Mouse (Mus musculus) embryonic facial prominence, embryonic 13.5 days (tissue): ENCODE measurements around the gene Cd52. TPM values are rescaled to one million over a fixed set of nuclear protein-coding genes. Genes with fewer than 3 reads are reported as not detected.

Experiments
- ATAC-seq: fragments of 200-750 bp; cut with Nextera tagmentation; 2 replicates; pipeline ENCODE4 v1.8.0; 2017; ENCODE audit warnings: low read depth; ENCODE audit not compliant: insufficient number of reproducible peaks, insufficient read depth, low FRiP score, low TSS enrichment
- H3K27ac ChIP-seq: fragments of 300-500 bp; sonication (generic); 2 replicates; pipeline ENCODE4 v1.5.1; 2015; ENCODE audit warnings: moderate library complexity, mild to moderate bottlenecking, inconsistent platforms
- H3K27me3 ChIP-seq: fragments of 300-500 bp; sonication (generic); 2 replicates; pipeline ENCODE4 v1.6.1; 2015; ENCODE audit warnings: mild to moderate bottlenecking, inconsistent platforms
- H3K36me3 ChIP-seq: fragments of 300-500 bp; sonication (generic); 2 replicates; pipeline ENCODE4 v1.6.1; 2015; ENCODE audit warnings: mild to moderate bottlenecking, inconsistent platforms
- H3K4me1 ChIP-seq: fragments of 300-500 bp; sonication (generic); 2 replicates; pipeline ENCODE4 v1.6.1; 2015; ENCODE audit warnings: inconsistent platforms
- H3K4me2 ChIP-seq: fragments of 300-500 bp; sonication (generic); 2 replicates; pipeline ENCODE4 v1.6.1; 2015; ENCODE audit warnings: moderate library complexity, mild to moderate bottlenecking, inconsistent platforms
- H3K4me3 ChIP-seq: fragments of 300-500 bp; sonication (generic); 2 replicates; pipeline ENCODE4 v1.5.1; 2015; ENCODE audit warnings: mild to moderate bottlenecking, inconsistent platforms
- H3K9ac ChIP-seq: fragments of 300-500 bp; sonication (generic); 2 replicates; pipeline ENCODE4 v1.6.1; 2015; ENCODE audit warnings: mild to moderate bottlenecking, inconsistent platforms
- H3K9me3 ChIP-seq: fragments of 300-500 bp; sonication (generic); 2 replicates; pipeline ENCODE4 v1.6.1; 2016; ENCODE audit warnings: inconsistent platforms
- WGBS: fragments of 180-500 bp; shearing (Covaris S2); methylation state at CpG from one replicate; pipeline ENCODE4 v1.1.7; 2015; ENCODE audit warnings: mixed read lengths; 5-methylcytosine and 5-hydroxymethylcytosine counted together
- polyA plus RNA-seq: library from polyadenylated mRNA; unstranded; fragments of >200 nt; fragmentation: Nextera tagmentation; extraction: Ambion mirVana; gene quantifications from 2 replicates; pipeline ENCODE4 v1.2.1, GENCODE M21; 2015

Cd52 gene
- polyA plus RNA-seq, 1 experiment from 2014 or later: 11.2 TPM

DNA sequence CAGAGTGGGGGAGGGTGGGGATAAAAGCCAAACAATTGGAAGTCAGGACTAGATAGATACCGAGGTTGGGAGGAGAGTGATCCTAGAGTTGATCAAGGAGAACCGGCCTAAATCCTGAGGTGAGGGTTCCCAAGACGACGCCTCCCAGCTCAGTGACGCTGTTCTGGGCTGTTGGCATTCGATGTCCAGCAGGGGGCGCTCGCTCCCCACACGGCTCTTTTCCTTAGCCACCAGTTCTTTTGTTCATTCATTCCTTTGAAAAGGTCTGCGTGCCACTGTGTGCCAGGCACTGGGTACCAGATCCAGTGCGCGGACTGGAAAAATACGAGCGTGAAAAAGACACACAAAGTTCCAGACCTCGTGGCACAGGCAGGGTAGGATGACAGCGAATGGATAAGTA is 58.9 kb downstream of the Cd52 start:
- H3K9ac ChIP-seq: no peak overlapping the region
- H3K27ac ChIP-seq: no peak overlapping the region
- no peak overlapping the region for H3K4me2 ChIP-seq
- H3K4me3 ChIP-seq: no peak overlapping the region
- H3K27me3 ChIP-seq: no peaks in the 10 kb centered on the region
- ATAC-seq: no peak
- 5% methylated on average over 16 of the region's 16 CpGs for WGBS
- no peaks in the 10 kb centered on the region for H3K4me1 ChIP-seq
- H3K36me3 ChIP-seq: no peaks in the 10 kb centered on the region
- no peaks in the 10 kb centered on the region for H3K9me3 ChIP-seq

Other genes with a start within 250 kb of the Cd52 start
- 40.7 and 41.5 TPM in 2 replicates for gene Rps6ka1, start 207.3 kb downstream of the Cd52 start, polyA plus RNA-seq
- 2,594 and 2,669 TPM in 2 replicates for gene Hmgn2, start 126.4 kb downstream of the Cd52 start, polyA plus RNA-seq
- gene Dhdds, start 94.2 kb downstream of the Cd52 start, polyA plus RNA-seq: 45.1 and 49.9 TPM in 2 replicates
- gene Lin28a, start 76.2 kb downstream of the Cd52 start, polyA plus RNA-seq: not detected in 2 replicates
- gene Zfp683, start 41.2 kb downstream of the Cd52 start, polyA plus RNA-seq: not detected in 2 replicates
- gene Crybg2, start 34.3 kb downstream of the Cd52 start, polyA plus RNA-seq: 4.7 and 7.8 TPM in 2 replicates
- 11.6 and 11.9 TPM in 2 replicates for gene Ubxn11, start 7.5 kb upstream of the Cd52 start, polyA plus RNA-seq
- 412 and 420 TPM in 2 replicates for gene Sh3bgrl3, start 33.7 kb upstream of the Cd52 start, polyA plus RNA-seq
- gene Cep85, start 92.0 kb upstream of the Cd52 start, polyA plus RNA-seq: 36.2 and 37.4 TPM in 2 replicates
- not detected in 2 replicates for gene Gm7534, start 107.9 kb upstream of the Cd52 start, polyA plus RNA-seq
- 0.18 TPM in 1 of 2 replicates, not detected in the other for gene Catsper4, start 132.3 kb upstream of the Cd52 start, polyA plus RNA-seq
- 2.9 and 3.9 TPM in 2 replicates for gene Cnksr1, start 143.3 kb upstream of the Cd52 start, polyA plus RNA-seq
- 0.72 TPM in 1 of 2 replicates, not detected in the other for gene E130218I03Rik, start 148.6 kb upstream of the Cd52 start, polyA plus RNA-seq
- gene Zfp593, start 150.5 kb upstream of the Cd52 start, polyA plus RNA-seq: 18.8 and 19.7 TPM in 2 replicates
- not detected in 2 replicates for gene Gm30191, start 151.9 kb upstream of the Cd52 start, polyA plus RNA-seq
- 3.9 and 6.4 TPM in 2 replicates for gene Grrp1, start 159.0 kb upstream of the Cd52 start, polyA plus RNA-seq
- gene Pdik1l, start 192.8 kb upstream of the Cd52 start, polyA plus RNA-seq: 23.4 and 23.8 TPM in 2 replicates
- 1.2 and 1.7 TPM in 2 replicates for gene Trim63, start 220.0 kb upstream of the Cd52 start, polyA plus RNA-seq
- gene Slc30a2, start 248.1 kb upstream of the Cd52 start, polyA plus RNA-seq: 0.34 and 0.38 TPM in 2 replicates